Mouse (Mus musculus) right cerebral cortex, postnatal 36 days (tissue): Measurements from ENCODE around the gene Epm2aip1.

Source experiments
- DNase-seq, 2 experiments: peaks; one replicate each; pipeline ENCODE4 v3.0.0; 2022; ENCODE audit warnings: low spot score in 2 of 2, mixed read lengths in 1 of 2

Gene Epm2aip1

GRCm38 (mm10) chr9:111271434-111272160 is at the start of gene Epm2aip1, which contains the start of gene Mlh1:
Gene Epm2aip1 (plus strand): TSS chr9:111271929.
Gene Mlh1 (minus strand): TSS chr9:111271791.
- peak; percentile 98 to 99 for DNase-seq

DNA sequence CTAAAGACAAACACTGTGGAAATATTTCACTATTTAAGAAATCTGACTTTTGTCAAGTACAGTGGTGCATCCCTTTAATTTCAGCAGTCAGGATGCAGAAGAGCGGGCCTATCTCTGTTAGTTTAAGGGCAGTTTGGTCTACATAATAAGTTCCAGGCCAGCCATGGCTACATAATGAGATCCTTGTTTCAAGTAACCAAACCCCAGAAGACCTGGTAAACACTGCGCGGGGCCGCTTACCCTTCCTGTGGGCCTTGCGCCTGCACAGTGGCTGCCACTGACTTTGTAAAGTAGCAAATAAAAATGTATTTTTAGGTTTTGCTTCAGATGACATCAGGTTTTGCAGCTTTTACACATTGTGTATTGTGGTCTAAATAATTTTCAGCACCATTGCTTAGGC is 48.3 kb upstream of the Epm2aip1 start:
- DNase-seq = no peak

- DNase-seq = no peak
Observed at GRCm38 (mm10) chr9:111228446-111228845, 43.3 kb upstream of the Epm2aip1 start.

- DNase-seq = no peak
Observed at GRCm38 (mm10) chr9:111234701-111235100, 37.0 kb upstream of the Epm2aip1 start.

GRCm38 (mm10) chr9:111237726-111238125 is 34.0 kb upstream of the Epm2aip1 start:
- DNase-seq = no peak

DNA sequence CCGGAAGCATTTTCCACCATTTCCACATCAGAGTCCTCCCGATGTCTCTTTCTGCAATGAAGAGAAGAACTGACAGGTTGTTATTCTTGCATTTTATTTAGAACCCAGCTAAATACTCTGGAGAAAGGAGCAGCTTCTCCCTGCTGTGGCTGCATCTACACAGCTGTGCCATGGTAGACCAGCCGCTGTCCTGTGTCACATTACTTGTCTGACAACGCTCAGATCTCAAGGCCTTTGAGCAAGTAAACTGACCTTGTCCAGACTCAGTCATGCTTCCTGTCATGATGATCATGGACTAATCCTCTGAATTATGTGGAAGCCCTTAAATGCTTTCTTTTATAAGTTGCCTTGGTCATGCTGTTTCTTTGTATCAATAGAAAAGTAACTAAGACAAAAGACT is 31.9 kb upstream of the Epm2aip1 start:
- no peak for DNase-seq

- no peak for DNase-seq
Observed at GRCm38 (mm10) chr9:111243384-111243783, 28.3 kb upstream of the Epm2aip1 start.

DNA sequence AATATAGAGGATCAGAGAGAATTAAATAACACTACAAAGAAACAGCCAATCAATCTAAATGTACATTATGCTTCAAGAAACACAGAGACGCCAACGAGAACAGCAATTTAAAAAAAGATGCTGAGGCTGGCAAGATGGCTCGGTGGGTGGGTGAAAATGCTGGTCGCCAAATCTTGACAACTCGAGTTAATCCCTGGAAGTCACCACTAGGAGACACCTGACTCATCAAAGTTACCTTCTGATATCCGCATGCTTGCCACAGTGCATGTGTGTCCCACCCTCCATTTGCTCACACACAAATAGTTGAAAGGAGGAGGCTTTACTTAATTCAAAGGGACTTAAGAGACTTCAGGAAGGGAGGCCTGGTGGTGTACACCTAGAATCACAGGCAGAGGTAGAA is 26.2 kb upstream of the Epm2aip1 start:
- DNase-seq = no peak

DNA sequence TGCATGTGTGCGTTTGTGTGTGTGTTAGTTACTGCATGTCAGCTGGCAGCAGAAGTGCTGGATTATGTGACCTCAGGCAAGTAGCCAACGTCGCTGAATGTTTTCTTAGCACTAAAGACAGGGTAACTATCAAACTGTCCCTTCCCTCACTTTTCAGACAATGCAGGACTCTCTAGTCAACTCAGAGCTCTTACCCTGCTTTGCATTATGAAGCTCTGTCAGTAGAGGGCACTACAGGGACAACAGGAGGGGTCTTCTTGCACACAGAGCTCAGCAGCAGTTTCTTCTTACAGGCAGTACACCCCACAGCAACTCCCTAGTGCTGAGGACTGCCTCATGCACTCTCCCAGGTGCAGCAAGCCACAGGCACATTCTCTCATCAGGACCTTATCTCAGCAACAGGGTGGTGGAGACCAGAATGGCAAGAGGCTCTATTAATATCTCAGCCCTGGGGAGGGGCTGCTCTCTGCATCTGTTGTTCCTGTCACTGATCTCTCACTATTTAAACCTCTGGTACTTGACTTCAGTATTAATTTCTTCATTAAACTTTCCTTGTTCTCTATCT is 24.0 kb upstream of the Epm2aip1 start:
- no peak for DNase-seq

- no peak for DNase-seq
Observed at GRCm38 (mm10) chr9:111252161-111252869, 19.4 kb upstream of the Epm2aip1 start.

DNA sequence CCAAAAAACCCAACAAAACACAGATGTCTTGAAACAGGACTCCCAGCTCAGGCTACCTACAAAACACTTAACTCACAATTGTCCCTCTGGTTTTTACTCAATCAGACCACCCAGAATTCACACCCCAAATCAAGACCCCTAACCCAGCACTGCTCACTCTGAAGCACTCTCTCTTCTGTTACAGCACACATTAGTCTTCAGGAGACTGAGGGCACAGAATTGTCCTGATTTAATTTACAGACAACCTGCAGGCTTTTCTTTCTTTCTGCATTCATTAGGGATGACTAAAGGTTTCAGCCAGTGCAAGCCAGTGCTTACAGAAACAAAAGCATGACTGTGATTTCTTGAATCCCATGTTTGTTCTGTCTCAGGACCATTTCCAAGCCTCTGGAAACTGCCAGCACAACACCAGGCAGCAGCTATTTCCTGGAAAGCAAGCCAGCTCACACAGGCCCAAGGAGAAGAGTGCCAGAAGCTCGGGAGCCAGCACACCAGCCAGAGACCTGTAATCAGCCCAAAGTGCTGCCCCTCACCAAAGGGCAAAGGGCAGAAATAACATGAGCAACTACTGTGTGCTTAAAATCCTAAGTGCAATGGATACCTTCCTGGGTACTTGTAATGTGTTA is 11.3 kb upstream of the Epm2aip1 start:
- peak in 1 of 2 experiments; percentile 13 for DNase-seq

DNA sequence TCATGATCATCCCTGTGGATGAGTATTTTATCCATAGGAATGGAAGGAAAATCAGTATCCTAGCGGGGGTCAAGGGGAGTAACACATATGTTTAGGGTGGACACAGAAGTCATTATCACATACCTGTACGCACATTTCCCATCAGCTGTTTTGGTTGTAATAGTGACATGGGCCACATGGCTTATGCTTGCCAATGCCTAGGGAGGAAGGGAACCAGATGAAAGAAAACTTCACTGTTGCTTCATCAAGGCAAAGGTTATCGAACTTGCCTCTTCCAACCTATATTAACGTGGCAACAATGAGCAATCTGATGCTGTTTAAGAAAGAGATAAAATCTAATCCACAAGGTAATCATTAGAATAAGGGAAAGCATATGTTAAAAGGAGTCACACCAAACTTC is 10.4 kb upstream of the Epm2aip1 start:
- DNase-seq = no peak

DNA sequence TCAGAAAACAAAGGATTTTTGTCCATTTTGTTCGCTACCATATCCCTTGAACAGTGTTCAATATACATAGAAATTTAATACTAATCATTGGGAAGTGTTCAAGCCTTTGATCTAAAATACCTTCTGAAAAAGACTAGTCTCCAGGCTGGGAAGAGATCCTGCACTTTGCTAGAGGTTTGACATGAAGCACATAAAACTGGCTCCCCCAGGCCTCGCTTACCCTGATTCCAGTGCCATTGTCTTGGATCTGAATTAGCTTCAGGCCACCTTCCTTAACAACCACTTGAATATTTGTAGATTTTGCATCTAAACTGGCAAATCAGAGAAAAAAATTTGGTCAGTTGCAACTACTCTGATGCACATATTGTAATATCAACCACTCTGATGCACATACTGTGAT is 3.7 kb upstream of the Epm2aip1 start:
- no peak for DNase-seq

GRCm38 (mm10) chr9:111270606-111271005 is 1.1 kb upstream of the Epm2aip1 start:
- no peak for DNase-seq

DNA sequence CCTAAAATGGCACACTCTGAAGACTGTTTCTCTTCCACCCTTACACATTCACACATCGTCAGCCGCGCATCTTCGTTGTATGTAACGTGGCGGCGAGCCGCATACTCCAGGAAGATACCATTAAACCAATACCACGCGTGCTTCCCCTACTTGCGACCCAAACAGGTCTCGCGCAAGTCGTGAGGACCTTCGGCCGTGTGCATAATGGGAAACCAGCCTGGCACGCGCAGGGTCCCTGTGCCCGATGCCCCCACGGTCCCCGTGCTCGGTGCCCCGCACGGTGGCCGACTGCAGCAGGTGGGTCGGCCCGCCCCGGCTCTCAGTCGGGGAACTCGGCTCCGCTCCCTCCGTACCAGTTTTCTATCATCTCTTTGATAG is 684 bp upstream of the Epm2aip1 start:
- DNase-seq = peak in 1 of 2 experiments; percentile 71

GRCm38 (mm10) chr9:111272356-111272755 is 627 bp downstream of the Epm2aip1 start:
- no peak for DNase-seq

GRCm38 (mm10) chr9:111272996-111273785 is 1.5 kb downstream of the Epm2aip1 start:
- no peak for DNase-seq

GRCm38 (mm10) chr9:111273958-111274357 is 2.2 kb downstream of the Epm2aip1 start:
- DNase-seq = no peak

DNA sequence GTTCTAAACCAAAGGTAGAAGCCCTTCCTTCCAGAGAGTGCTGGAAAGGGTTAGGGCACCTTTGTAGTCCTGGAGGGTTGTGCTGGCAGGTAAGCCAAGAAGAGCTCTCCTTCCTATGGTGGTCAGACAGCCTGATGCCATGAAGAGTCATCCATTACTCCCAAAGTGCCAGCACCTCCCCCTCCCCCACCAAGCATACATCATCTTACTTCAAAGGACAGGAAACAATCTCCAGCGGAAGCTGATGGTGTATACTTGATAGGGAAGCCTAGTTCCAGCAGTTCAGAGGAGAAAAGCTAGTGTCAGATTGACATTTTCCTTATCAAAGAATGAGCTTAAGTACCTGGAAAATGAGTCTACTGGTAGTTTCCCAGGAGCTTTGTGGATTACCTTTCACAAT is 3.4 kb downstream of the Epm2aip1 start:
- no peak for DNase-seq

GRCm38 (mm10) chr9:111285061-111285460 is 13.3 kb downstream of the Epm2aip1 start:
- DNase-seq = no peak

DNA sequence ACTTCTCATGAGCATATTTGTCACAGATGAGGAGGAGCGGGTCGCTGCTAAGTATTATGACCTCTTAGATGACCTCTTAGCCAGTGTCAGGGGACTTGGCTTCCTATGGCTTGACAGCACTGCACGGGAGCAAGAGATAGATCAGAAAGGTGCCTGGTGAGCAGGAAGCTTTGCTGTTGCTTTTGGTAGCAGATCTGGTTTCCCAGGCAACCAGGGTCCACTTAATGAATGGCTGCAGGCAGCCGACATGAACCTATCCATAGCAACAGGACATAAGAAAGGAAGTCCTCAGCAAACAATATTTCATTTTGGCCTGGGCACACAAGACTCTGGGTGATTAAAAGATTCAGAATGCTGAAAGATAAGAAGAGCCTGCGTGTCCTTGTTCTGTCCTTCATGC is 13.9 kb downstream of the Epm2aip1 start:
- DNase-seq = no peak

GRCm38 (mm10) chr9:111286468-111286867 is 14.7 kb downstream of the Epm2aip1 start:
- no peak for DNase-seq
